Mouse (Mus musculus) frontal cortex, postnatal 10 days (tissue): ENCODE data around the gene Fbxo44.
"Not testable (repeated sequence)": the region's sequence is repeated elsewhere in the genome, so short reads cannot be mapped to it uniquely, and the experiment has no call there.

Experiments used
- DNase-seq, 2 experiments: peaks; one replicate each; pipeline ENCODE4 v3.0.0; 2022; ENCODE audit warnings: low spot score in 2 of 2, mixed read lengths in 1 of 2

Fbxo44 gene

GRCm38 (mm10) chr4:148160436-148161390 lies at the start of gene Fbxo44, which contains the start of gene Fbxo2:
Gene Fbxo44, minus strand, starts transcription at chr4:148160482.
Gene Fbxo2, plus strand, starts transcription at chr4:148160621.
- DNase-seq: no peak

GRCm38 (mm10) chr4:148204873-148205232 lies 44.6 kb upstream of the Fbxo44 start:
- no peak for DNase-seq

- no peak for DNase-seq
These were observed 44.0 kb upstream of the Fbxo44 start for GRCm38 (mm10) chr4:148204061-148204872.

DNA sequence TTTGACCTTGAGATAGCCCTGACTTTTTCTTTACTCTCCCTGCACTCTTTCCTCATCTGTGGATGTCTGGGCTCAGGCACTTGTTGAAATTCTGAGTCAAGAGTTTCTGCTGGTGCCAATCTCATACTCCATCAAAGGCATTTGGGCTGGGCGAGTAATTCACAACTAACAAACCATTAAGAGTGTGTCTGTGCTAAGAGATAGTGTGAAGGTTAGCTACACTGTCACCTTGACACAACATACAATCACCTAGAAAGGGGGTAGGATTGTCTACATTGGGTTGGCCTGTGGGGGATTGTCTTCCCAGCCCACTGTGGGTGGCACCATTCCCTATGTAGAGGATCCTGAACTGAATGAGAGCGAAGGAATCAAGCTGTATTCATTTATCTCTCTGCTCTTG lies 43.3 kb upstream of the Fbxo44 start:
- no peak for DNase-seq

DNA sequence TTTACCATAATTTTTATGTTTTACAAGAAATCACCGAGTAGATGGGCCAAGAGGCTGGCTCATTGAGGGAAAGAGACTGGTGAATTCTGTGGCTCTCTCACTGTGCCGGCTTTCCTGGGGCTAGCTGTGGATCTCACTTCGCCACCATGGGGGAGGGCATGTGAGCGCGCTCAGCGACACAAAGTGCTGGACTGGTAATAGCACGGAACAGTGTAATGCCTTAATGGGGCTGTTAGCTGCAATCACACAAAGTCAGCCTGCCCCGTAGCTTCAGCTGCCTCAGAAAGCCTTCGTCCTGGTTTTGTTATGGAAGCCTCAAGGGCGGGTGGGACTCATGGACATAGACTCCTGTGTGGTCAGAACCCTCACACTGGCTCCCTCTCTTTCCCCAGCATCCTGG lies 38.4 kb upstream of the Fbxo44 start:
- DNase-seq: no peak

- DNase-seq: no peak
These were observed 34.1 kb upstream of the Fbxo44 start for GRCm38 (mm10) chr4:148194400-148194799.

DNA sequence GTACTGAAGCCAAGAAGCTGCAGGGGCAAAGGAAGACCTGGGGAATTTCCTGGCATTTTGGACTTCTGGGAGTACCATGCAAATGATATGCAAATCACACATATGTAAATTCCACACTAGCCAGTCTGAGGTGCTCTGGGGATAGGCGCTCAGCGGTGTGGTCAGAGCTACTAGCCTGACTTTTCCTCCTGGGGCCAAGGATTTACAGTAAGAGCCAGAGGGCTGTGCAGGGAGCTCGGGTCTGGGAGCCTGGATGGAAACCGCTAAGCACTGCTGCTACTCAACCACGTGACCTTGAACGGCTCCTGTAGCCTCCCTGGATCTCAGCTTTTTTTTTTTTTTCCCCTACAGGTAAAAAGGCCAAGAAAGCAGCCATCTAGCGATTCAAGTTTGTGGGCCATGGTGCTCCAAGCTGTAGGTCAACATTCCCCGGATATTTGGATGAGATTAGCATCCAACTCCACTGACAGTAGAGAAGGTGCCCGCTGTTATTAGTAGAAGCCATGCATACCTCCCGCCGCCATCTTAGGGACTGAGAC lies 32.5 kb upstream of the Fbxo44 start:
- no peak for DNase-seq

- not testable (repeated sequence) for DNase-seq
These were observed 28.5 kb upstream of the Fbxo44 start for GRCm38 (mm10) chr4:148188767-148189166.

DNA sequence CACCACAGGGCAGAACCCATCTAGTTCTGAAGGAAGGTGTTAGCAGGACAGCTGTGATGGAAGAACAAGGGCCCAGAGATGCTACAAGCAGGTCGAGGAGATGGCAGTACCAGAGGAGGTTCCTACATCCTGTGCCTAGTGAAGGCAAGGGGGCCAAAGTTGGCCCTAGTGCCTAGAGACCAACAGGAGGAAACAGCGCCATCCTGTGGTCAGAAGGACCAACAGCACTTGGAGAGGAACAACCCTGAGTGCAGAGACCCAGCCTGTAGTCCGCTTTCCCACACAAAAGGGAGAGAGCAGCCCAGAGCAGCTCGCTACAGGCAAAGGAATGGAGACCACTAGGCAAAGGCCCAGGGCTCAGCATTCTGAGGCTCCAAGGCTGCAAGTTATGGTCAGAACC lies 25.5 kb upstream of the Fbxo44 start:
- no peak for DNase-seq

DNA sequence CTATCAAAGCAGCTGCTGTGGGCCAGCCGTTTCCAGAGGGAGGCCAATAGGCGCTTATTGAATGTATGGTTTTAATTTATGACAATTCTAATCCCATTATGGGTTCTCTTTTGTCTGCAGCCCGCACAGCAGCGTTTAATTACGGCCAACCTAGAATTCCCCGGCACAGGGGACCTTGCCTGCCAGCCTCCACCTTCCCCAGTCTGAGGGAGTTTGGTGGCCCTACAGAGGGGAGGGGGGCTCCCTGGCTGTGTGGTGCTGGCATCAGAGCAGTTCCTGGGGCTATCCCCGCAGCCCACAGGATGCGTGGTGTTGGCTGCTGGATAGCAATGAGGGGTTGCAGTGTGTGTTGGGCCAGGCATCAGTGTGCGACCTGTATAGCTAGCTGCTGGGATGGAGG lies 24.3 kb upstream of the Fbxo44 start:
- DNase-seq: no peak

DNA sequence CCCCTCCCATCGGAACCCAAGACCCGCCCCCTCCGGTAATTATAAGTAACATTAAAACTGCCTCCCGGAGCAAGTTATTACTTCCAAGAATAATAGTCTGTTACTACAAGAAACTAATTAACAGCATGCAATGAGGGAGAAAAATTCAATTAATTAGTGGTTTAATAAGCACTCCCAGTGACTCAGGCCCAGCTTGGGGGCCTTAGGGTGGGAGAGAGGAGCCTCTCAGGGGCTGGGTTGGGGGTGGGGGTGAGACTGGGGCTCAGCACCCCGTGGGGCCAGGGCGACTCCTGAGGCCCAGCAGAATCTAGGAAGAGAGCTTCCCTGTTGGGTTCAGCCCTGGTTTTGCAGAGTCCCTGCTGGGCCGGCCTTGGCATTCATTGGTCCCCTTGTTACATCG lies 22.1 kb upstream of the Fbxo44 start:
- DNase-seq: no peak

GRCm38 (mm10) chr4:148181483-148181882 lies 21.2 kb upstream of the Fbxo44 start:
- no peak for DNase-seq

- DNase-seq: no peak
These were observed 17.4 kb upstream of the Fbxo44 start for GRCm38 (mm10) chr4:148177716-148178115.

DNA sequence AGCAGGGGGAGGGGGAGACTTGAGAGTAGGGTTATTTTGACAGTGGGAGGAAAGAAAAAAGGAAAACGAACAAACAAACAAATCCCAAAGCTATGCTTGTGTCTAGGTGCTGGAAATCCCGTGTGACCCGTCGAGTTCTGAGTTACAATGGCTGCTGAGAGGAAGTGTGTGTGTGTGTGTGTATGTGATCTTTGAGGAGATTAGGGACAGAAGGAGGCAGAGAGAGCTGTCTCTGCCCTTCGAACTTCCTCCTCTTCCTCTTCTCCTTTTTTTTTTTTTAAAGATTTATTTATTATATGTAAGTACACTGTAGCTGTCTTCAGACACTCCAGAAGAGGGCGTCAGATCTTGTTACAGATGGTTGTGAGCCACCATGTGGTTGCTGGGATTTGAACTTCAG lies 16.3 kb upstream of the Fbxo44 start:
- not testable (repeated sequence) for DNase-seq

GRCm38 (mm10) chr4:148174495-148174862 lies 14.2 kb upstream of the Fbxo44 start:
- no peak for DNase-seq

GRCm38 (mm10) chr4:148173811-148174494 lies 13.7 kb upstream of the Fbxo44 start:
- DNase-seq: peak; percentile 27 to 39

- DNase-seq: no peak
These were observed 11.0 kb upstream of the Fbxo44 start for GRCm38 (mm10) chr4:148171261-148171660.

GRCm38 (mm10) chr4:148170842-148171241 lies 10.6 kb upstream of the Fbxo44 start:
- DNase-seq: peak in 1 of 2 experiments; percentile 55

GRCm38 (mm10) chr4:148169586-148169985 lies 9.3 kb upstream of the Fbxo44 start:
- DNase-seq: no peak

GRCm38 (mm10) chr4:148168287-148168686 lies 8.0 kb upstream of the Fbxo44 start:
- DNase-seq: no peak

DNA sequence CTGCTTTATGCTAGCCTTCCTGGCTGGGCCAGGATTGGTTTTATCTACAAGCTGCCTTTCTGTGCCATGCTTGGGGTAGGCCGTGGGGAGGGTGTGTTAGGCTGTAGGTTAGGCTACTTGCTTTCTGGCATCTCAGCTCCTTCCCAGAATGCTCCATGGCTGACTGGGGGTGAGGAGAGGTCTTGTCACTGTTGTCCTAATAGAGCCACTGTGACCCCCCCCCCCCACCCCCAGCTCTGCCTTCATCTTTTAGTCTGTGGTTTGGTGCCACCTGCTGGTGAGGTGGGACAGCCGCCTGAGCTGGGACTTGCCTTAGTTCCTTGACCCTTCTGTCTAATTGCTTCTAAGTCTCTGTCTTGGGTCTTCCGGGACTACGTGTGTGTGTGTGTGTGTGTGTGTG lies 6.7 kb upstream of the Fbxo44 start:
- DNase-seq: no peak

DNA sequence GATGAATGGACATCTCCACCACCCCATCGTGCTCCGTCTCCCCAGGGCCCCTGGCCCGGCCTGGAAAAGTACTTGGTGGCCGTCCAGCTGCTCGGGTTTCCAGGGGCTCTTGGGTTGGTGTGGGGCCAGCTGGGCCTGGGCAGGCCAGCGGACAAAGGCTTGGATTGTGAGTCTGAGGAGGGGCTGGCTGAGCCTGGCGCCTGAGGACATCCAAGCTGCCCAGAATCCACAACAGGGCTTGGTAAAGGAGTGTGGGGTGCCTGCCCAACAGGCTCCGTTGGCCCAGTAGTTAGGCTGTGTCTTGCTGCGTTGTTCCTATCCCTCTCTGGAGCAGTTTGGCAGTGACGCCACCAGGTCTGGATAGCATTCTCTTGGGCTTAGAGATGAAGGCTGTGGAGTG lies 6.1 kb upstream of the Fbxo44 start:
- peak; percentile 73 to 82 for DNase-seq
